Mouse (Mus musculus) ES-E14 (cell line): ENCODE data around the gene Nos3. TPM values are rescaled to one million over a fixed set of nuclear protein-coding genes. Genes with fewer than 3 reads are reported as not detected.

Experiments
- DNase-seq: peaks from one replicate; pipeline ENCODE4 v3.0.0-alpha.2; 2013; ENCODE audit warnings: low read depth, low spot score
- H3K27ac ChIP-seq: 2 replicates; pipeline ENCODE4 v1.5.1; 2012; ENCODE audit warnings: low read depth, mild to moderate bottlenecking, low read length, moderate library complexity, mixed read lengths; ENCODE audit not compliant: poor library complexity, insufficient read depth, severe bottlenecking
- H3K36me3 ChIP-seq: 2 replicates; pipeline ENCODE4 v1.6.1; 2012; ENCODE audit warnings: mild to moderate bottlenecking, low read length, moderate library complexity, mixed read lengths; ENCODE audit not compliant: control insufficient read depth, poor library complexity, insufficient read depth, severe bottlenecking
- H3K4me1 ChIP-seq, 2 experiments: fragments of 150-350 bp in 1 of 2; sonication (generic) in 1 of 2; 2 replicates each; pipeline ENCODE4 v1.6.1; 2012; ENCODE audit warnings: low read length in 2 of 2, mild to moderate bottlenecking in 1 of 2, mixed read lengths in 1 of 2; ENCODE audit not compliant: control insufficient read depth in 2 of 2, insufficient read depth in 2 of 2, poor library complexity in 1 of 2
- H3K4me3 ChIP-seq, 2 experiments: fragments of 150-350 bp in 1 of 2; sonication (generic) in 1 of 2; 2 replicates each; pipeline ENCODE4 v1.5.1; 2012; ENCODE audit warnings: low read length in 2 of 2, low read depth in 1 of 2, mild to moderate bottlenecking in 1 of 2, mixed read lengths in 1 of 2; ENCODE audit not compliant: insufficient read depth in 1 of 2, poor library complexity in 1 of 2, severe bottlenecking in 1 of 2
- H3K9ac ChIP-seq: 2 replicates; pipeline ENCODE4 v1.6.1; 2012; ENCODE audit warnings: low read depth, mild to moderate bottlenecking, low read length, mixed read lengths; ENCODE audit not compliant: poor library complexity, insufficient read depth, severe bottlenecking
- H3K9me3 ChIP-seq: fragments of 150-350 bp; sonication (generic); 2 replicates; pipeline ENCODE4 v1.6.1; 2012; ENCODE audit warnings: low read depth, mild to moderate bottlenecking, low read length; ENCODE audit not compliant: control insufficient read depth, insufficient read depth
- CHD2 ChIP-seq: IDR thresholded peaks from 2 replicates; pipeline ENCODE4 v1.6.1; 2014; ENCODE audit warnings: mild to moderate bottlenecking, low read depth, low read length, inconsistent platforms
- HCFC1 ChIP-seq: IDR thresholded peaks from 2 replicates; pipeline ENCODE4 v1.6.1; 2012; ENCODE audit warnings: low read length, inconsistent platforms, borderline replicate concordance; ENCODE audit not compliant: insufficient read depth
- MAFK ChIP-seq: IDR thresholded peaks from 2 replicates; pipeline ENCODE4 v1.6.1; 2014; ENCODE audit warnings: mild to moderate bottlenecking, low read depth, low read length, inconsistent platforms; ENCODE audit not compliant: insufficient read depth
- ZC3H11A ChIP-seq: IDR thresholded peaks from 2 replicates; pipeline ENCODE4 v1.6.1; 2012; ENCODE audit warnings: low read depth, mild to moderate bottlenecking, inconsistent platforms, low read length, borderline replicate concordance
- ZNF384 ChIP-seq: IDR thresholded peaks from 2 replicates; pipeline ENCODE4 v1.6.1; 2012; ENCODE audit warnings: low read depth, low read length, inconsistent platforms
- in situ Hi-C, 2 experiments: fragments of 600-800 bp; cut with MboI; formaldehyde crosslinking; loops; one replicate each; pipeline ENCODE4 v1.15.1; 2025; ENCODE audit warnings: low sequenced_read_pairs in 2 of 2, inconsistent platforms in 1 of 2; ENCODE audit not compliant: unreplicated experiment in 2 of 2
- total RNA-seq: library from RNA; depleted of rRNA; stranded (reverse); fragments of 300-350 nt; gene quantifications from 2 replicates; pipeline ENCODE4 v1.2.3, GENCODE M21; 2012

Gene Nos3
- total RNA-seq, 1 experiment, result 2.2 TPM

- H3K4me1 ChIP-seq, result peaks cover 4 to 6% of the 10 kb centered on the region in 2 experiments; a peak in 2 of 4 replicates
- TF ChIP-seq ZNF384 (no peak), HCFC1 (no peak), ZC3H11A (no peak), MAFK (no peak), CHD2 (no peak)
- H3K9ac ChIP-seq, result no peak overlapping the region
- H3K9me3 ChIP-seq, result no peaks in the 10 kb centered on the region
- H3K27ac ChIP-seq, result no peak overlapping the region
- no peaks in the 10 kb centered on the region for H3K36me3 ChIP-seq
- H3K4me3 ChIP-seq, result no peak overlapping the region
- DNase-seq, result no peak
- in situ Hi-C loops, result no loop called here
Observed at GRCm38 (mm10) chr5:24334749-24335148, 29.9 kb upstream of the Nos3 start.

DNA sequence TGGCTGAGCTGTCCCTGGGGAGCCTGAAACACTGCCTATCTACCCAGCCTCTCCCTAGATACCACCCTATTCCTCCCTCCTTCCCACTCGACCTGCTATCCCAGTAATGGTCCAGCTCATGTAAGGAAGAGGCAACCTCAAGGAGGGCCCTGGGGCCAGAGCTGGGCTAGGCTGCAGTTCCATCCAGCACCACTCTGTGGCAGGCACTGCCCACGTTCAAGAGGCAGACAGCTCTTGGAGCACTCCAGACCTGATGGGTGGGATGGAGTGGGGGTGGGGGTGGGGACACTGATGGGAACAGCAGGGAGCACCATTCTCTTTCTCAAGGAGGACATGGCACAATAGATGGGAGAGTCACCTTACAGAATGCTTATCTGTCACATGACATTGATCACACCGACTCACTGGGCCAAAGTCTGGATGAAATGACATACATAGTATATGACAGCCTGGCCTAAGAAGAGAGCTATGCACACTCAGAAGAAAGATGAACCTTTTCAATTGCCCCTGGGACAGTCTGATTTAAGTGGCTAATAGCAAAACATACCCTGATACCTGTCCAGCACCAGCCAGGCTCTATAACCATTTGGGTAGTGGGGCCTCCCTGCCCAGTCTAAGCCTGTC lies 28.6 kb upstream of the Nos3 start:
- H3K27ac ChIP-seq, result no peak overlapping the region
- TF ChIP-seq CHD2, result no peak
- TF ChIP-seq MAFK, result no peak
- no peak for TF ChIP-seq HCFC1
- peak; percentile 46; the same call in 1 of the 2 replicates for TF ChIP-seq ZC3H11A
- DNase-seq, result no peak

DNA sequence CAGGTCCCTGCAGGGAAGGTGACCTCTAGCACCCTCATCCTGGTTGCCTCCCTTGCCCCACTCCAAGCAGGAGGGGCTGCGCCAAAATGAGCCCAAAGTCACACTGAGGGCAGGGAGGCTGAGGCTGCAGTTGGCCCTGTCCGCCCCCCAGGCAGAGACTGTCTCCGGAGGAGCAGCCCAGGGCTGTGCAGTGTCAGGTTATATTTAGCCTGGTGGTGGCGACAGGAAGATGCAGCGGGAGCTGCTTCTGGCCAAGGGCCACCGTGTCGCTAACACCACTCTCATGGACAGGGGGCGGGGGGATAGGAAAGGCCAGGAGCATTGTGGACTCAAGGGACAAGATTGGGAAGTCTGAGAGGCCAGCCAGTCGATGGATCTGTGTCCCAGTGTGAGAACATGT lies 27.2 kb upstream of the Nos3 start:
- in situ Hi-C loops, result no loop called here
- Histone ChIP-seq H3K4me3 (no peak overlapping the region), H3K36me3 (no peaks in the 10 kb centered on the region), H3K4me1 (peaks cover 2 to 6% of the 10 kb centered on the region in 2 experiments; a peak in 2 of 4 replicates), H3K27ac (no peak overlapping the region), H3K9ac (no peak overlapping the region), H3K9me3 (no peaks in the 10 kb centered on the region)
- TF ChIP-seq HCFC1 (no peak), CHD2 (no peak)
- DNase-seq, result no peak

More for the DNA sequence above, 28.6 kb upstream of the Nos3 start:
- no peaks in the 10 kb centered on the region for H3K9me3 ChIP-seq
- H3K36me3 ChIP-seq, result no peaks in the 10 kb centered on the region
- H3K4me1 ChIP-seq, result peaks cover 2 to 6% of the 10 kb centered on the region in 2 experiments; a peak in 2 of 4 replicates
- no peak overlapping the region for H3K9ac ChIP-seq
- no peak overlapping the region for H3K4me3 ChIP-seq
- in situ Hi-C loops, result no loop called here

DNA sequence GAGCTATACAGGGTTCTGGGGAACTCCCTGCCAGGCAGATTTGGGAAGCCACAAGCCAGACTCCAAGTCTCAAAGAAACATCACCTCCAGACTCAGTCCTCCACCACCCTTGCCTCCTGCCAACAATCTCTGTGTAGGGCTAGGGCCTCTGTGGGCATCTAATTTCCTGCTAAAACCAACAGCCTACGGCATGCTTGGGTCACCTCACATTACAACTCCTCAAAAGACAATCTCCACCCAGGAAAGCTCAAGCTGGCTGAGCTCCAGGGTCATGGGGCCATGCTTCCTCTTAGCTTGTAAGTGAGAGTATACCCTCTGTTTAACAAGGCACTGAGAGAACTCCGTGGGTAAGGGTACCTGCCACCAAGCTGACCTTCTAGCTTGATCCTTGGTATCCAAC lies 26.8 kb upstream of the Nos3 start:
- in situ Hi-C loops, result no loop called here
- no peak for DNase-seq
- Histone ChIP-seq H3K4me3 (no peak overlapping the region), H3K9ac (no peak overlapping the region), H3K9me3 (no peaks in the 10 kb centered on the region), H3K36me3 (no peaks in the 10 kb centered on the region), H3K27ac (no peak overlapping the region), H3K4me1 (peaks cover 2 to 6% of the 10 kb centered on the region in 2 experiments; a peak in 2 of 4 replicates)
- TF ChIP-seq HCFC1 (no peak), ZNF384 (no peak), CHD2 (no peak), ZC3H11A (no peak), MAFK (no peak)
